Mouse (Mus musculus): ENCODE data around the gene Elovl6. TPM values are rescaled to one million over a fixed set of nuclear protein-coding genes. Genes with fewer than 3 reads are reported as not detected.
A peak's percentile ranks its signal among the peaks of the same experiment; 100 is the strongest.

Gene Elovl6
- polyA plus RNA-seq, 1 experiment from 2014 or later, result 35.5 TPM

GRCm38 (mm10) chr3:129527046-129527445, 5.1 kb upstream of the Elovl6 start:
- H3K4me1 ChIP-seq, result peaks cover 4% of the 10 kb centered on the region; the same call in 1 of the 2 replicates
- H3K4me3 ChIP-seq, result no peak overlapping the region
- no peak overlapping the region for H3K4me2 ChIP-seq (replicated peaks)
- no peak overlapping the region for H3K9ac ChIP-seq (replicated peaks)
- H3K27ac ChIP-seq (replicated peaks), result no peak overlapping the region
- H3K27me3 ChIP-seq, result no peaks in the 10 kb centered on the region
- H3K9me3 ChIP-seq, result no peaks in the 10 kb centered on the region
- ATAC-seq (ENCODE audit: low FRiP score, low read depth), result no peak
- WGBS, result 91% methylated on average over 3 of the region's 3 CpGs
- H3K36me3 ChIP-seq, result no peaks in the 10 kb centered on the region

GRCm38 (mm10) chr3:129529311-129529710, 2.8 kb upstream of the Elovl6 start:
- Histone ChIP-seq H3K36me3 (no peaks in the 10 kb centered on the region), H3K4me2 (replicated peaks) (no peak overlapping the region), H3K27me3 (no peaks in the 10 kb centered on the region), H3K27ac (replicated peaks) (no peak overlapping the region), H3K9ac (replicated peaks) (no peak overlapping the region), H3K4me3 (no peak overlapping the region), H3K9me3 (no peaks in the 10 kb centered on the region), H3K4me1 (peaks cover 5% of the 10 kb centered on the region; the same call in 1 of the 2 replicates)
- 54% methylated on average over 3 of the region's 3 CpGs for WGBS
- ATAC-seq (ENCODE audit: low FRiP score, low read depth), result no peak

GRCm38 (mm10) chr3:129530461-129530860, 1.7 kb upstream of the Elovl6 start:
- 96% methylated on average over 6 of the region's 6 CpGs for WGBS
- no peak overlapping the region for H3K27ac ChIP-seq (replicated peaks)
- H3K4me3 ChIP-seq, result no peak overlapping the region
- no peaks in the 10 kb centered on the region for H3K27me3 ChIP-seq
- no peak for ATAC-seq (ENCODE audit: low FRiP score, low read depth)
- H3K9me3 ChIP-seq, result no peaks in the 10 kb centered on the region
- peaks cover 16% of the 10 kb centered on the region for H3K4me1 ChIP-seq
- no peak overlapping the region for H3K4me2 ChIP-seq (replicated peaks)
- no peak overlapping the region for H3K9ac ChIP-seq (replicated peaks)
- no peaks in the 10 kb centered on the region for H3K36me3 ChIP-seq

GRCm38 (mm10) chr3:129532865-129533742, 949 bp downstream of the Elovl6 start:
- Histone ChIP-seq H3K36me3 (no peaks in the 10 kb centered on the region), H3K27ac (replicated peaks) (peak overlapping the region; percentile 95), H3K4me1 (peaks cover 35% of the 10 kb centered on the region), H3K9me3 (no peaks in the 10 kb centered on the region), H3K27me3 (no peaks in the 10 kb centered on the region), H3K4me2 (replicated peaks) (peak overlapping the region; percentile 62), H3K4me3 (peak overlapping the region; percentile 75), H3K9ac (replicated peaks) (peak overlapping the region; percentile 95)
- WGBS, result under 1% methylated on average over 40 of the region's 40 CpGs
- peak; percentile 21 for ATAC-seq (ENCODE audit: low FRiP score, low read depth)

- under 1% methylated on average over 66 of the region's 74 CpGs for WGBS
- Histone ChIP-seq H3K27me3 (no peaks in the 10 kb centered on the region), H3K9ac (replicated peaks) (peak overlapping the region; percentile 95), H3K4me2 (replicated peaks) (peak overlapping the region; percentile 62), H3K4me3 (peak overlapping the region; percentile 75), H3K27ac (replicated peaks) (peak overlapping the region; percentile 95), H3K36me3 (no peaks in the 10 kb centered on the region), H3K9me3 (no peaks in the 10 kb centered on the region), H3K4me1 (peaks cover 42% of the 10 kb centered on the region)
- ATAC-seq (ENCODE audit: low FRiP score, low read depth), result peak; percentile 32
These were observed 1.8 kb downstream of the Elovl6 start for GRCm38 (mm10) chr3:129533743-129534530.

- Histone ChIP-seq H3K4me1 (peaks cover 42% of the 10 kb centered on the region), H3K4me2 (replicated peaks) (peak overlapping the region; percentile 62), H3K9me3 (no peaks in the 10 kb centered on the region), H3K36me3 (no peaks in the 10 kb centered on the region), H3K4me3 (peak overlapping the region; percentile 75), H3K27ac (replicated peaks) (peak overlapping the region; percentile 95), H3K9ac (replicated peaks) (peak overlapping the region; percentile 63), H3K27me3 (no peaks in the 10 kb centered on the region)
- 19% methylated on average over 6 of the region's 6 CpGs for WGBS
- no peak for ATAC-seq (ENCODE audit: low FRiP score, low read depth)
These were observed 3.3 kb downstream of the Elovl6 start for GRCm38 (mm10) chr3:129535444-129535843.

GRCm38 (mm10) chr3:129536109-129536508, 4.0 kb downstream of the Elovl6 start:
- H3K9ac ChIP-seq (replicated peaks), result peak overlapping the region; percentile 63
- peak; percentile 90 for ATAC-seq (ENCODE audit: low FRiP score, low read depth)
- H3K4me3 ChIP-seq, result peak overlapping the region; percentile 75
- no peaks in the 10 kb centered on the region for H3K27me3 ChIP-seq
- H3K36me3 ChIP-seq, result peaks cover 1% of the 10 kb centered on the region; the same call in 1 of the 2 replicates
- under 1% methylated on average over 11 of the region's 11 CpGs for WGBS
- H3K4me2 ChIP-seq (replicated peaks), result peak overlapping the region; percentile 62
- H3K9me3 ChIP-seq, result no peaks in the 10 kb centered on the region
- peak overlapping the region; percentile 95 for H3K27ac ChIP-seq (replicated peaks)
- H3K4me1 ChIP-seq, result peaks cover 42% of the 10 kb centered on the region

- H3K9me3 ChIP-seq, result no peaks in the 10 kb centered on the region
- 0 out of 2 replicates have a peak overlapping the region, but pooled peaks have one; percentile 25 for H3K27ac ChIP-seq (replicated peaks)
- ATAC-seq (ENCODE audit: low FRiP score, low read depth), result no peak
- H3K27me3 ChIP-seq, result no peaks in the 10 kb centered on the region
- H3K4me2 ChIP-seq (replicated peaks), result no peak overlapping the region
- peaks cover 20% of the 10 kb centered on the region for H3K36me3 ChIP-seq
- WGBS, result 36% methylated on average over 5 of the region's 5 CpGs
- peaks cover 38% of the 10 kb centered on the region for H3K4me1 ChIP-seq
- no peak overlapping the region for H3K4me3 ChIP-seq
- no peak overlapping the region for H3K9ac ChIP-seq (replicated peaks)
These were observed 5.8 kb downstream of the Elovl6 start for GRCm38 (mm10) chr3:129537954-129538353.

- Histone ChIP-seq H3K4me2 (replicated peaks) (no peak overlapping the region), H3K9ac (replicated peaks) (no peak overlapping the region), H3K36me3 (peaks cover 33% of the 10 kb centered on the region), H3K27me3 (no peaks in the 10 kb centered on the region), H3K27ac (replicated peaks) (no peak overlapping the region), H3K4me3 (no peak overlapping the region), H3K4me1 (peaks cover 24% of the 10 kb centered on the region), H3K9me3 (peaks cover 7% of the 10 kb centered on the region; the same call in 1 of the 2 replicates)
- 97% methylated on average over 2 of the region's 2 CpGs for WGBS
- ATAC-seq (ENCODE audit: low FRiP score, low read depth), result no peak
These were observed 8.7 kb downstream of the Elovl6 start for GRCm38 (mm10) chr3:129540882-129541281.

GRCm38 (mm10) chr3:129541456-129541855, 9.3 kb downstream of the Elovl6 start:
- peaks cover 33% of the 10 kb centered on the region for H3K36me3 ChIP-seq
- H3K4me3 ChIP-seq, result no peak overlapping the region
- H3K4me1 ChIP-seq, result peaks cover 26% of the 10 kb centered on the region
- ATAC-seq (ENCODE audit: low FRiP score, low read depth), result no peak
- peaks cover 7% of the 10 kb centered on the region; the same call in 1 of the 2 replicates for H3K9me3 ChIP-seq
- H3K9ac ChIP-seq (replicated peaks), result no peak overlapping the region
- 95% methylated on average over 11 of the region's 11 CpGs for whole genome bisulfite sequencing
- H3K27ac ChIP-seq (replicated peaks), result no peak overlapping the region
- no peaks in the 10 kb centered on the region for H3K27me3 ChIP-seq
- no peak overlapping the region for H3K4me2 ChIP-seq (replicated peaks)

- 95% methylated on average over 3 of the region's 3 CpGs for WGBS
- Histone ChIP-seq H3K27me3 (no peaks in the 10 kb centered on the region), H3K4me3 (no peak overlapping the region), H3K9me3 (peaks cover 7% of the 10 kb centered on the region; the same call in 1 of the 2 replicates), H3K27ac (replicated peaks) (no peak overlapping the region), H3K4me1 (peaks cover 11% of the 10 kb centered on the region), H3K36me3 (peaks cover 33% of the 10 kb centered on the region), H3K9ac (replicated peaks) (no peak overlapping the region), H3K4me2 (replicated peaks) (no peak overlapping the region)
- ATAC-seq (ENCODE audit: low FRiP score, low read depth), result no peak
These were observed 11.2 kb downstream of the Elovl6 start for GRCm38 (mm10) chr3:129543376-129543775.

GRCm38 (mm10) chr3:129544217-129544616, 12.1 kb downstream of the Elovl6 start:
- ATAC-seq (ENCODE audit: low FRiP score, low read depth), result no peak
- H3K27me3 ChIP-seq, result no peaks in the 10 kb centered on the region
- H3K4me2 ChIP-seq (replicated peaks), result no peak overlapping the region
- peaks cover 13% of the 10 kb centered on the region for H3K4me1 ChIP-seq
- peaks cover 33% of the 10 kb centered on the region for H3K36me3 ChIP-seq
- peaks cover 7% of the 10 kb centered on the region; the same call in 1 of the 2 replicates for H3K9me3 ChIP-seq
- H3K9ac ChIP-seq (replicated peaks), result no peak overlapping the region
- no peak overlapping the region for H3K27ac ChIP-seq (replicated peaks)
- H3K4me3 ChIP-seq, result no peak overlapping the region
- WGBS, result 100% methylated on average over 1 of the region's 1 CpGs
